Mouse (Mus musculus): Measurements from ENCODE around the gene Iqgap1. TPM values are rescaled to one million over a fixed set of nuclear protein-coding genes. Genes with fewer than 3 reads are reported as not detected.

Iqgap1 gene
- total and polyA plus RNA-seq, 2 experiments from 2014 or later = 12.3 to 20.6 TPM

- no peak overlapping the region for H3K4me2 ChIP-seq (ENCODE audit: low read depth, low read length, poor library complexity, severe bottlenecking)
- no peaks in the 10 kb centered on the region for H3K27me3 ChIP-seq (ENCODE audit: insufficient read depth, low read length)
- no peak overlapping the region for H3K9ac ChIP-seq (replicated peaks; ENCODE audit: low read length, poor library complexity, severe bottlenecking)
- 74% methylated on average over 9 of the region's 9 CpGs for WGBS
- H3K27ac ChIP-seq (ENCODE audit: low read depth, low read length) = no peak overlapping the region
- no peaks in the 10 kb centered on the region for H3K9me3 ChIP-seq (ENCODE audit: low read length)
- DNase-seq (ENCODE audit: low spot score) = no peak
- TF ChIP-seq CTCF (IDR thresholded peaks at IDR 0.05) = no peak
- peaks cover 36% of the 10 kb centered on the region for H3K36me3 ChIP-seq (ENCODE audit: insufficient read depth, low read length)
- H3K4me1 ChIP-seq (ENCODE audit: insufficient read depth, low read length) = no peaks in the 10 kb centered on the region
- ATAC-seq (ENCODE audit: low FRiP score) = no peak
- no peak overlapping the region for H3K4me3 ChIP-seq (ENCODE audit: low read depth, low read length)
These were observed 81.7 kb downstream of the Iqgap1 start for GRCm38 (mm10) chr7:80743920-80744630.

GRCm38 (mm10) chr7:80742671-80743070, 83.1 kb downstream of the Iqgap1 start:
- WGBS = 98% methylated on average over 3 of the region's 3 CpGs
- H3K27ac ChIP-seq (ENCODE audit: low read depth, low read length) = no peak overlapping the region
- H3K27me3 ChIP-seq (ENCODE audit: insufficient read depth, low read length) = no peaks in the 10 kb centered on the region
- ATAC-seq (ENCODE audit: low FRiP score) (no peak), DNase-seq (ENCODE audit: low spot score) (no peak)
- H3K9ac ChIP-seq (replicated peaks; ENCODE audit: low read length, poor library complexity, severe bottlenecking) = no peak overlapping the region
- H3K36me3 ChIP-seq (ENCODE audit: insufficient read depth, low read length) = peaks cover 37% of the 10 kb centered on the region
- H3K4me2 ChIP-seq (ENCODE audit: low read depth, low read length, poor library complexity, severe bottlenecking) = no peak overlapping the region
- no peak overlapping the region for H3K4me3 ChIP-seq (ENCODE audit: low read depth, low read length)
- no peak for TF ChIP-seq CTCF (IDR thresholded peaks at IDR 0.05)
- H3K4me1 ChIP-seq (ENCODE audit: insufficient read depth, low read length) = no peaks in the 10 kb centered on the region
- H3K9me3 ChIP-seq (ENCODE audit: low read length) = no peaks in the 10 kb centered on the region

GRCm38 (mm10) chr7:80740954-80741353, 84.8 kb downstream of the Iqgap1 start:
- no peak overlapping the region for H3K9ac ChIP-seq (replicated peaks; ENCODE audit: low read length, poor library complexity, severe bottlenecking)
- no peaks in the 10 kb centered on the region for H3K9me3 ChIP-seq (ENCODE audit: low read length)
- WGBS = 26% methylated on average over 7 of the region's 7 CpGs
- H3K27ac ChIP-seq (ENCODE audit: low read depth, low read length) = no peak overlapping the region
- no peak overlapping the region for H3K4me2 ChIP-seq (ENCODE audit: low read depth, low read length, poor library complexity, severe bottlenecking)
- peaks cover 52% of the 10 kb centered on the region for H3K36me3 ChIP-seq (ENCODE audit: insufficient read depth, low read length)
- H3K4me3 ChIP-seq (ENCODE audit: low read depth, low read length) = no peak overlapping the region
- TF ChIP-seq CTCF (IDR thresholded peaks at IDR 0.05) = peak; percentile 90
- DNase-seq (ENCODE audit: low spot score) (peak; percentile 84), ATAC-seq (ENCODE audit: low FRiP score) (peak; percentile 74; the same call in 1 of the 2 replicates)
- H3K4me1 ChIP-seq (ENCODE audit: insufficient read depth, low read length) = no peaks in the 10 kb centered on the region
- H3K27me3 ChIP-seq (ENCODE audit: insufficient read depth, low read length) = no peaks in the 10 kb centered on the region

GRCm38 (mm10) chr7:80736199-80736598, 89.6 kb downstream of the Iqgap1 start:
- Histone ChIP-seq H3K36me3 (ENCODE audit: insufficient read depth, low read length) (peaks cover 69% of the 10 kb centered on the region), H3K27me3 (ENCODE audit: insufficient read depth, low read length) (no peaks in the 10 kb centered on the region), H3K27ac (ENCODE audit: low read depth, low read length) (no peak overlapping the region), H3K4me1 (ENCODE audit: insufficient read depth, low read length) (no peaks in the 10 kb centered on the region), H3K4me2 (ENCODE audit: low read depth, low read length, poor library complexity, severe bottlenecking) (no peak overlapping the region), H3K9me3 (ENCODE audit: low read length) (no peaks in the 10 kb centered on the region), H3K9ac (replicated peaks; ENCODE audit: low read length, poor library complexity, severe bottlenecking) (no peak overlapping the region), H3K4me3 (ENCODE audit: low read depth, low read length) (no peak overlapping the region)
- ATAC-seq (ENCODE audit: low FRiP score) (no peak), DNase-seq (ENCODE audit: low spot score) (no peak)
- TF ChIP-seq CTCF (IDR thresholded peaks at IDR 0.05) = no peak
- WGBS = 93% methylated on average over 10 of the region's 10 CpGs

- Histone ChIP-seq H3K4me1 (ENCODE audit: insufficient read depth, low read length) (no peaks in the 10 kb centered on the region), H3K9ac (replicated peaks; ENCODE audit: low read length, poor library complexity, severe bottlenecking) (no peak overlapping the region), H3K4me2 (ENCODE audit: low read depth, low read length, poor library complexity, severe bottlenecking) (no peak overlapping the region), H3K4me3 (ENCODE audit: low read depth, low read length) (no peak overlapping the region), H3K27ac (ENCODE audit: low read depth, low read length) (no peak overlapping the region), H3K27me3 (ENCODE audit: insufficient read depth, low read length) (no peaks in the 10 kb centered on the region), H3K9me3 (ENCODE audit: low read length) (no peaks in the 10 kb centered on the region), H3K36me3 (ENCODE audit: insufficient read depth, low read length) (peaks cover 66% of the 10 kb centered on the region)
- 75% methylated on average over 11 of the region's 11 CpGs for WGBS
- no peak for ATAC-seq (ENCODE audit: low FRiP score)
- DNase-seq (ENCODE audit: low spot score) = no peak
- TF ChIP-seq CTCF (IDR thresholded peaks at IDR 0.05) = no peak
These were observed 92.8 kb downstream of the Iqgap1 start for GRCm38 (mm10) chr7:80732986-80733385.

- 25% methylated on average over 8 of the region's 8 CpGs for WGBS
These were observed 96.1 kb downstream of the Iqgap1 start for GRCm38 (mm10) chr7:80729662-80730061.

More at GRCm38 (mm10) chr7:80729662-80730061, 96.1 kb downstream of the Iqgap1 start:
- Histone ChIP-seq H3K36me3 (ENCODE audit: insufficient read depth, low read length) (peaks cover 64% of the 10 kb centered on the region), H3K4me3 (ENCODE audit: low read depth, low read length) (no peak overlapping the region), H3K9me3 (ENCODE audit: low read length) (no peaks in the 10 kb centered on the region), H3K4me2 (ENCODE audit: low read depth, low read length, poor library complexity, severe bottlenecking) (no peak overlapping the region), H3K4me1 (ENCODE audit: insufficient read depth, low read length) (no peaks in the 10 kb centered on the region), H3K27ac (ENCODE audit: low read depth, low read length) (no peak overlapping the region), H3K9ac (replicated peaks; ENCODE audit: low read length, poor library complexity, severe bottlenecking) (no peak overlapping the region), H3K27me3 (ENCODE audit: insufficient read depth, low read length) (no peaks in the 10 kb centered on the region)
- peak; percentile 78 for DNase-seq (ENCODE audit: low spot score)
- TF ChIP-seq CTCF (IDR thresholded peaks at IDR 0.05) = peak; percentile 97
- peak; percentile 63; the same call in 1 of the 2 replicates for ATAC-seq (ENCODE audit: low FRiP score)
